Mouse (Mus musculus) hindbrain, embryonic 16.5 days (tissue): ENCODE measurements around the gene Gpr19. TPM values are rescaled to one million over a fixed set of nuclear protein-coding genes. Genes with fewer than 3 reads are reported as not detected.

Source experiments
- ATAC-seq: fragments of 200-750 bp; cut with Nextera tagmentation; 2 replicates; pipeline ENCODE4 v1.8.0; 2017; ENCODE audit warnings: moderate TSS enrichment, moderate library complexity
- H3K27ac ChIP-seq: fragments of 300-500 bp; sonication (generic); 2 replicates; pipeline ENCODE4 v1.5.1; 2014; ENCODE audit warnings: low read depth, mild to moderate bottlenecking, control low read depth, low read length, moderate library complexity
- H3K27me3 ChIP-seq: fragments of 300-500 bp; sonication (generic); replicated peaks from 2 replicates; pipeline ENCODE4 v1.6.1; 2014; ENCODE audit warnings: low read length; ENCODE audit not compliant: control insufficient read depth, insufficient read depth
- H3K36me3 ChIP-seq: fragments of 300-500 bp; sonication (generic); 2 replicates; pipeline ENCODE4 v1.6.1; 2014; ENCODE audit warnings: mild to moderate bottlenecking, low read length, moderate library complexity, mixed read lengths; ENCODE audit not compliant: control insufficient read depth, insufficient read depth
- H3K4me1 ChIP-seq: fragments of 300-500 bp; sonication (generic); 2 replicates; pipeline ENCODE4 v1.6.1; 2014; ENCODE audit warnings: low read depth, low read length; ENCODE audit not compliant: control insufficient read depth, insufficient read depth
- H3K4me2 ChIP-seq: fragments of 300-500 bp; sonication (generic); 2 replicates; pipeline ENCODE4 v1.6.1; 2014; ENCODE audit warnings: mild to moderate bottlenecking, low read length, control low read depth, moderate library complexity
- H3K4me3 ChIP-seq: fragments of 300-500 bp; sonication (generic); 2 replicates; pipeline ENCODE4 v1.5.1; 2014; ENCODE audit warnings: mild to moderate bottlenecking, low read length, control low read depth, moderate library complexity
- H3K9ac ChIP-seq: fragments of 300-500 bp; sonication (generic); 2 replicates; pipeline ENCODE4 v1.6.1; 2014; ENCODE audit warnings: low read depth, mild to moderate bottlenecking, control low read depth, low read length, moderate library complexity
- H3K9me3 ChIP-seq: fragments of 300-500 bp; sonication (generic); 2 replicates; pipeline ENCODE4 v1.6.1; 2014; ENCODE audit warnings: mild to moderate bottlenecking, low read length, moderate library complexity; ENCODE audit not compliant: control insufficient read depth
- WGBS: fragments of 180-500 bp; shearing (Covaris S2); extraction: QIAGEN DNeasy Blood & Tissue Kit; methylation state at CpG from one replicate; pipeline ENCODE4 v1.1.7; 2014; 5-methylcytosine and 5-hydroxymethylcytosine counted together
- polyA plus RNA-seq: library from polyadenylated mRNA; unstranded; fragments of >200 nt; fragmentation: Nextera tagmentation; extraction: Ambion mirVana; gene quantifications from 2 replicates; pipeline ENCODE4 v1.2.1, GENCODE M21; 2015

The Gpr19 gene
- polyA plus RNA-seq, 1 experiment from 2014 or later, result 41.3 TPM

DNA sequence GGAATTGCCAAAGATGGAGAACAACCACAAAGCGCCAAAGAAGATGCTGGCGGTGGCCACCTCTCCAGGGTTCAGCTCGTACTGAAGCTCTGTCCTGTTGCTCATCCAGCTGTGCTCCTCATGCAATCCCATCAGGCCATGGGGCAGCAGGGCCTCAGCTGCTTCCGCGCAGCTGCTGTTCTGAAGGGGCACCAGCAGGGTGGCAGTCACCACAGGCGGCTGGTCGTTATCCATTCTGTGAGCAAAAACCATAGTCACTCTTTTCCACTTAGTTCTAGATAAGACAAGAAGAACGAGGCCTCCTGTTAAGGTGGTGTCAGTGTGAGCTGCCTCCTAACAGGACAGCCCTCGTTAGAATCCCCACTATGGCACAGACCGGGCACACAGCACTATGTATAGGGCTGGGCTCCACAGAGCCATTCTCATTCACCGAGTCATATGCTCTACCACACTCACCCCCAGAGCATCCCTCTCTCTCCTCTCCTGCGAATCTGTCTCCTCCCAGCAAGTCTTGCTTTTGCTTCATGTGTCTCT lies 28.1 kb downstream of the Gpr19 start:
- no peak overlapping the region for H3K27ac ChIP-seq
- H3K4me2 ChIP-seq, result no peak overlapping the region
- no peak overlapping the region for H3K9ac ChIP-seq
- H3K4me3 ChIP-seq, result no peak overlapping the region
- no peaks in the 10 kb centered on the region for H3K27me3 ChIP-seq
- H3K4me1 ChIP-seq, result no peaks in the 10 kb centered on the region
- H3K9me3 ChIP-seq, result peaks cover 3% of the 10 kb centered on the region; the same call in 1 of the 2 replicates
- peaks cover 31% of the 10 kb centered on the region for H3K36me3 ChIP-seq
- no peak for ATAC-seq
- 90% methylated on average over 12 of the region's 12 CpGs for WGBS

DNA sequence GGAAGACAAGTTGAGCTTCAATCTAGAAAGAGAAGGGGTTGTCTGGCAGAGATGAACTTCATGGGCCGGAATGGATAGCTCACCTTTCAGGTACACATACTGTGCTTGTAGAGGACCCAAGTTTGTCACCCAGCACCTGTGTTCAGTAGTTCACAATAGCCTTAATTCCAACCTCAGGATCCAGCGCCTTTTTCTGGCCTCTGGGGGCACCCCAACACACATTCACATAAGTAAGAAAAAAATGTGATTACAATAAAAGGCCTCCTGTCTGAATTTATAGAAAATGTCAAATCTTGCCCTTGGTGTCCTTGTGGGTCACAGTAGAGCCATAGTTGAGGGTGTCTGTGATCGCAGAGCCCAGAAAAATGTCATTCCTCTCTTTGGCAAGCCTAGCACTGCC lies 31.1 kb downstream of the Gpr19 start:
- 91% methylated on average over 3 of the region's 3 CpGs for WGBS
- Histone ChIP-seq H3K27me3 (no peaks in the 10 kb centered on the region), H3K36me3 (peaks cover 31% of the 10 kb centered on the region), H3K4me1 (peaks cover 7% of the 10 kb centered on the region), H3K9me3 (peaks cover 3% of the 10 kb centered on the region; the same call in 1 of the 2 replicates), H3K9ac (no peak overlapping the region), H3K4me2 (no peak overlapping the region), H3K4me3 (no peak overlapping the region), H3K27ac (no peak overlapping the region)
- ATAC-seq, result no peak

DNA sequence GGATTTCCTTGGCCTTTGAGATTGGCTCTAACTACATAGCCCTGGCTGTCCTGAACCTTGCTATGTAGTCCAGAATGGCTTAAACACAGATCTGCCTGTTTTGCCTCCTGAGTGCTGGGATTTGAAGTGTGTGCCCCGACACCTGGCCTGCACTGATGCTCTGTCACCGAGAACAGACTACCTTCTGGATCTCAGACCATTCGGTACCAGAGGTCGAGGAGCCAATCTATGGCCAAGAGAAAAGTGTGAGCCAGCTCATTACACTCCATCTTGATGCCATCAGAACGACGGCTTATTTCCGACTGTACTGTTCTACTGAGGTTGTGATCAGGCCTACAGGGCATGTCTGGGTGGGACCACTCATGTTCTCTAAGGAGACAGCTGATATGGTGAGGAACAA lies 32.3 kb downstream of the Gpr19 start:
- no peak overlapping the region for H3K9ac ChIP-seq
- no peak overlapping the region for H3K4me3 ChIP-seq
- peaks cover 31% of the 10 kb centered on the region for H3K36me3 ChIP-seq
- H3K9me3 ChIP-seq, result peaks cover 3% of the 10 kb centered on the region; the same call in 1 of the 2 replicates
- no peaks in the 10 kb centered on the region for H3K27me3 ChIP-seq
- ATAC-seq, result no peak
- H3K27ac ChIP-seq, result no peak overlapping the region
- H3K4me2 ChIP-seq, result no peak overlapping the region
- peaks cover 17% of the 10 kb centered on the region for H3K4me1 ChIP-seq
- 94% methylated on average over 7 of the region's 7 CpGs for WGBS

DNA sequence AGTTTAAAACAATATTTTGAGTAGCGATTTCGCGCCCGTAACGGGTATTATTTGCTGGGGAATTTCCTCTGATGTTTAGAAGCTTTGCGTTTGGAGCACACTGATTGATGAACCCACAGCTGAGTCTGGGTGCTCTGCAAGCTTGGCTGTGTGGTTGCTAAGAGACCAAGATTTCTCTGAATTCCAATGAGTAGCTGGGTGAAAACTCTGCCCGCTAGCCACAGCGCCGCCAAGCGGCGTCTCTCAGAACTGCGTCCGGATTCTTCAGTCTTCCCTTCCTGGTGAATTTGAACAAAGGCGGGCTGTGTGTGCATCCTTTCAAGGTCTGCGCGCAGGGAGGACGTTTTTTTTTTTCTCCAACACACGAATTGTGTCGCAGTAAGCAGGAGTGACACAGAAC lies 35.2 kb downstream of the Gpr19 start:
- H3K4me1 ChIP-seq, result peaks cover 17% of the 10 kb centered on the region
- H3K27ac ChIP-seq, result peak overlapping the region; percentile 79
- H3K9ac ChIP-seq, result peak overlapping the region; percentile 48
- no peaks in the 10 kb centered on the region for H3K9me3 ChIP-seq
- WGBS, result under 1% methylated on average over 19 of the region's 19 CpGs
- peak overlapping the region; percentile 73 for H3K4me2 ChIP-seq
- H3K27me3 ChIP-seq, result no peaks in the 10 kb centered on the region
- peak; percentile 94 for ATAC-seq
- H3K36me3 ChIP-seq, result peaks cover 10% of the 10 kb centered on the region; the same call in 1 of the 2 replicates
- H3K4me3 ChIP-seq, result peak overlapping the region; percentile 36

DNA sequence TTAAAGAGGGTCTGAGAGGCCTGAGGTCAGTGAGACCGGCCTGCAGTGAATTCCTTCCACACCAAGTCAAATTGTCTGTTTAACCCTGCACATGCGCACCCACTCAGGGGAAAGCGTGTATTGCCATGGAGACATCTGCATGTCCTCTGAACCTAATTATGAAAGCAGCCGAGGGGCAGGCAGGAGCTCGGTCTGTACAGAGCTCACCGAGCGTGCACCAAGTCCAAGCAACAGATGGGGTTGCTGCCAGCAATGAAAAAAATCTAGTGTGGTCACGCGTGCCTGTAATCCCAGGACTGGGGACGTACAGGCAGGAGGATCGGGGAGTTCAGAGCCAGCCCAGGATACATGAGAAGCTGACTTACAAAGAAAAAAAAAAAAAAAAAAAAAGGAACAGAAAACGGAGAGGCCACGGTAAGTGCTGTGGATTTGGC lies 35.7 kb downstream of the Gpr19 start:
- Histone ChIP-seq H3K9ac (peak overlapping the region; percentile 48), H3K4me3 (peak overlapping the region; percentile 36), H3K4me1 (peaks cover 17% of the 10 kb centered on the region), H3K27me3 (no peaks in the 10 kb centered on the region), H3K4me2 (peak overlapping the region; percentile 73), H3K36me3 (peaks cover 7% of the 10 kb centered on the region; the same call in 1 of the 2 replicates), H3K9me3 (no peaks in the 10 kb centered on the region), H3K27ac (peak overlapping the region; percentile 79)
- peak; percentile 85 for ATAC-seq
- 4% methylated on average over 13 of the region's 13 CpGs for WGBS

DNA sequence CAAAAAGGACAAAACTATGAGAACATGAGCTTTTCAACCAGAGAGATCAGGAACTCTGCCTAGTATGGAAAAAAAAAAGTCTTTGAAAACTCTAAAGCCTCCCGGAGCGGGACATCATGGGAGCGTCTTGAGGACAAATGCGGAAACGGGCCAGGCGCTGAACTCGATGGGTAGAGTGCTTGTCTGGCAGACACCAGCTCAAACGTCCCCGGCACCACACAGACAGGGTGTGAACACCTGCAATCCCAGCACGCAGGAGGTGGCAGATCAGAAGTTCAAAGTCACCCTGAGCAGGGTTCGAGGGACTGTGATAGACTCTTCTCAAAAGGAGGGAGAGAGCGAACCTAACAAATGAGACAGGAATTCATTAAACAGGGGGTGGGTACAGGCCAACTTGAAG lies 37.0 kb downstream of the Gpr19 start:
- H3K27me3 ChIP-seq, result no peaks in the 10 kb centered on the region
- H3K4me1 ChIP-seq, result peaks cover 17% of the 10 kb centered on the region
- WGBS, result 87% methylated on average over 12 of the region's 12 CpGs
- no peak overlapping the region for H3K4me3 ChIP-seq
- ATAC-seq, result no peak
- peaks cover 6% of the 10 kb centered on the region; the same call in 1 of the 2 replicates for H3K36me3 ChIP-seq
- H3K27ac ChIP-seq, result no peak overlapping the region; the same call in 1 of the 2 replicates
- H3K9ac ChIP-seq, result no peak overlapping the region
- no peaks in the 10 kb centered on the region for H3K9me3 ChIP-seq
- H3K4me2 ChIP-seq, result no peak overlapping the region

DNA sequence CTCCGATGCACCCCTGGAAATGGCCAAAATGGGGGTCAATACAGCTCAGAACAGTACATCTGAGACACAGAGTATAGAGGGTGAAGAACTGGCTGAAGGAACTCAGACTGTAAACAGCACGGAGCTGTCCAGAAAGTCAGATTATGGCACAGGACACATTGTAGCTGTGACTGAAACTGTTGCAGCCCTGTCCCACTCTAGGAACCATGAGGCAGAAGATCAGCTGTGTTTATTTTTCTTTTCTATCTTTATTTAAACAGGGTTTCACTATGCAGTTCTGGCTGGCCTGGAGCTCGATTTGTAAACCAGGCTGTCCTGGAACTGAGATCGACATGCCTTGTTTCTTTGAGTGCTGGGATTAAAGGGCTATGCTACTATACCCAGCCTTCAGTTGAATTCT lies 38.1 kb downstream of the Gpr19 start:
- Histone ChIP-seq H3K27ac (no peak overlapping the region), H3K4me3 (no peak overlapping the region), H3K4me2 (no peak overlapping the region), H3K9ac (no peak overlapping the region), H3K9me3 (no peaks in the 10 kb centered on the region), H3K36me3 (0 out of 2 replicates have a peak, but pooled peaks cover 4% of the 10 kb centered on the region), H3K27me3 (no peaks in the 10 kb centered on the region), H3K4me1 (peaks cover 17% of the 10 kb centered on the region)
- no peak for ATAC-seq
- 78% methylated on average over 4 of the region's 4 CpGs for WGBS

DNA sequence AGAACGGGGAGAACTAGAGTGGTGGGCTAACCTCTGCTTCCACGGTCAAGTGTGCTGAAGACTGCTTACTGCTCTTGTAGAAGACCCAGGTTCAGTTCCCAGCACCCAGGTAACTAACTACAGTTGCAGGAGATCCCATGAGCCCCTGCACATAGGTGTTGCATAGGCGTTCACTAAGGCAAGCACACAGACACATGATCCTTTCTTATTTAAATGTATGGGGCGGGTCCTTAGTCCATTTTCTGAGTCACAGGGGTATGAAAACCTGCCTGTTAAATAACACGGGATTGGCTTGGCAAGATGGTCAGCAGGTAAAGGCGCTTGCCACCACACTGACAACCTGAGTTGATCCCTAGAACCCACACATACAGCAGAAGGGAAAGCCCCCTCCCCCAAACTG lies 39.4 kb downstream of the Gpr19 start:
- ATAC-seq, result no peak
- Histone ChIP-seq H3K4me3 (no peak overlapping the region), H3K36me3 (0 out of 2 replicates have a peak, but pooled peaks cover 4% of the 10 kb centered on the region), H3K27me3 (no peaks in the 10 kb centered on the region), H3K9me3 (no peaks in the 10 kb centered on the region), H3K27ac (no peak overlapping the region), H3K9ac (no peak overlapping the region), H3K4me2 (no peak overlapping the region), H3K4me1 (peaks cover 17% of the 10 kb centered on the region)
- 88% methylated on average over 6 of the region's 6 CpGs for WGBS

DNA sequence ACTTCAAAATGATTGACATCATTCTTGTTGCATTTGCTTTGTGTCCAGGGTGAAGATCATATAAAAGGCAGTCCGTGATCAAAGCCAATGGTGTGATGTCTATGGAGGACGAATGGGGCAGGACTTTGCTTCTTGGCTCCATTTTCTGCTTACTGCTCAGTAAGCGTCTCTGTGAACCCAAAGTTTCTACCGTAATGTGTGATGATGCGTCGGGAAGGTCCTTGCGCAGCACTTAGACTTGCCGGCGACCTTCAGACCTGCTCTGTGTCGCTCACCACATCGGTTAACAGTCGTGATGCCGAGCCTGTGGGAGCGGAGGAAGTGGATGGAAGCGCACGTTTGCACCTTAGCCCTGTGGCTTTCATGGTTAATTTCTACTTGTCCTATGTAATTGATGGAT lies 42.5 kb downstream of the Gpr19 start:
- Histone ChIP-seq H3K4me1 (no peaks in the 10 kb centered on the region), H3K4me3 (no peak overlapping the region), H3K9me3 (no peaks in the 10 kb centered on the region), H3K9ac (no peak overlapping the region), H3K36me3 (0 out of 2 replicates have a peak, but pooled peaks cover 4% of the 10 kb centered on the region), H3K27ac (no peak overlapping the region), H3K27me3 (no peaks in the 10 kb centered on the region), H3K4me2 (no peak overlapping the region)
- ATAC-seq, result no peak
- WGBS, result 88% methylated on average over 16 of the region's 16 CpGs
